Mouse (Mus musculus): ENCODE measurements around the gene Eepd1.

GRCm38 (mm10) chr9:25460835-25461555 is 20.4 kb upstream of the Eepd1 start:
- TF ChIP-seq CTCF (IDR thresholded peaks at IDR 0.05; ENCODE audit: low read depth) (no peak), EP300 (IDR thresholded peaks at IDR 0.05; ENCODE audit: low read depth) (no peak)
